ENCODE assay signal across 15 mouse cellular contexts in genomic region chr2:92980165-92980564, GRCm38 (mm10).
A peak's percentile ranks its signal among the peaks of the same experiment; 100 is the strongest.
DNase-seq lines count a peak whose midpoint lies in the region; ATAC-seq and TF ChIP-seq lines count a peak whose summit lies in the region.
"Had no signal": no experiment of that assay in that cellular context is flagged by ENCODE, and none has a peak within 500 bp of the region (broad histone marks: within the 10 kb centered on the region; RNA-seq: fewer than 3 reads in every experiment).

No protein-coding gene starts in this region.

- H3K27ac ChIP-seq in heart, embryonic 12.5 days (ENCODE audit: poor library complexity, severe bottlenecking) = no peak overlapping the region
- H3K27ac ChIP-seq in intestine, embryonic 15.5 days = no peak overlapping the region
- H3K27ac ChIP-seq: kidney, embryonic 15.5 days; macrophage; midbrain, embryonic 13.5 days; neural tube, embryonic 15.5 days had no signal

- ATAC-seq in heart, embryonic 12.5 days (ENCODE audit: insufficient number of reproducible peaks, low FRiP score) = peak; percentile 81
- no peak for ATAC-seq in G1E (ENCODE audit: extremely low read depth, insufficient number of reproducible peaks, low FRiP score, poor library complexity, severe bottlenecking)
- ATAC-seq in intestine, embryonic 15.5 days = peak; percentile 49; the same call in 1 of the 2 replicates
- peak; percentile 40; the same call in 1 of the 2 replicates for ATAC-seq in megakaryocyte-erythroid progenitor cell, adult 5-6 weeks (replicated peaks; ENCODE audit: low FRiP score, low TSS enrichment, poor library complexity, severe bottlenecking)
- ATAC-seq: forebrain, embryonic 14.5 days; midbrain, embryonic 13.5 days had no signal

- H3K4me2 ChIP-seq in heart, embryonic 12.5 days = peak overlapping the region; percentile 25; the same call in 1 of the 2 replicates
- H3K4me2 ChIP-seq in intestine, embryonic 15.5 days (replicated peaks) = no peak overlapping the region
- H3K4me2 ChIP-seq: kidney, embryonic 15.5 days; midbrain, embryonic 13.5 days; neural tube, embryonic 15.5 days had no signal

- H3K9me3 ChIP-seq in heart, embryonic 12.5 days (replicated peaks) = no peaks in the 10 kb centered on the region
- H3K9me3 ChIP-seq in G1E (replicated peaks) = no peaks in the 10 kb centered on the region
- H3K9me3 ChIP-seq in intestine, embryonic 15.5 days = 0 out of 2 replicates have a peak, but pooled peaks cover 2% of the 10 kb centered on the region
- H3K9me3 ChIP-seq: kidney, embryonic 15.5 days; midbrain, embryonic 13.5 days; neural tube, embryonic 15.5 days had no signal

- no peak for TF ChIP-seq CTCF in G1E (IDR thresholded peaks at IDR 0.05; ENCODE audit: low read depth, low read length)

- peaks cover 23% of the 10 kb centered on the region for H3K4me1 ChIP-seq in heart, embryonic 12.5 days (replicated peaks)
- H3K4me1 ChIP-seq in G1E (ENCODE audit: insufficient read depth, low read depth, low read length) = peaks cover 64% of the 10 kb centered on the region
- no peaks in the 10 kb centered on the region for H3K4me1 ChIP-seq in intestine, embryonic 15.5 days (replicated peaks)
- H3K4me1 ChIP-seq: kidney, embryonic 15.5 days; midbrain, embryonic 13.5 days; neural tube, embryonic 15.5 days had no signal

- H3K36me3 ChIP-seq in heart, embryonic 12.5 days = peaks cover 64% of the 10 kb centered on the region
- peaks cover 85% of the 10 kb centered on the region for H3K36me3 ChIP-seq in G1E (replicated peaks)
- H3K36me3 ChIP-seq in intestine, embryonic 15.5 days = peaks cover 18% of the 10 kb centered on the region; the same call in 1 of the 2 replicates

- WGBS in heart, embryonic 12.5 days = 82% methylated on average over 10 of the region's 10 CpGs
- 86% methylated on average over 10 of the region's 10 CpGs for WGBS in intestine, embryonic 15.5 days

- H3K4me3 ChIP-seq in heart, embryonic 12.5 days = no peak overlapping the region
- peak overlapping the region; percentile 29; the same call in 1 of the 2 replicates for H3K4me3 ChIP-seq in G1E (ENCODE audit: low read depth, low read length)
- H3K4me3 ChIP-seq in intestine, embryonic 15.5 days (replicated peaks) = no peak overlapping the region
- H3K4me3 ChIP-seq: kidney, embryonic 15.5 days; midbrain, embryonic 13.5 days; neural tube, embryonic 15.5 days had no signal

- no peak overlapping the region for H3K9ac ChIP-seq in heart, embryonic 12.5 days
- no peak overlapping the region for H3K9ac ChIP-seq in intestine, embryonic 15.5 days
- H3K9ac ChIP-seq: kidney, embryonic 15.5 days; midbrain, embryonic 13.5 days; neural tube, embryonic 15.5 days had no signal

- no peaks in the 10 kb centered on the region for H3K27me3 ChIP-seq in heart, embryonic 12.5 days (replicated peaks)
- no peaks in the 10 kb centered on the region for H3K27me3 ChIP-seq in G1E (ENCODE audit: insufficient read depth, low read length)
- H3K27me3 ChIP-seq in intestine, embryonic 15.5 days (replicated peaks) = no peaks in the 10 kb centered on the region
- H3K27me3 ChIP-seq: kidney, embryonic 15.5 days; midbrain, embryonic 13.5 days; neural tube, embryonic 15.5 days had no signal

- DNase-seq in heart, adult 11 months = no peak
- DNase-seq in G1E (ENCODE audit: low spot score) = no peak
- no peak for DNase-seq in cerebellum, adult 11 months
- no peak for DNase-seq in kidney, postnatal 25 days
- DNase-seq: cerebellum, postnatal 10 days; retina, postnatal 1 day; thymus, postnatal 4 days had no signal
